Mouse (Mus musculus): ENCODE results near the gene Lrrc42. TPM values are rescaled to one million over a fixed set of nuclear protein-coding genes. Genes with fewer than 3 reads are reported as not detected.
A peak's percentile ranks its signal among the peaks of the same experiment; 100 is the strongest.

Gene Lrrc42
- polyA plus RNA-seq (2015; fragmentation: Nextera tagmentation; extraction: Ambion mirVana), result 58.6 and 59.9 TPM in 2 replicates

DNA sequence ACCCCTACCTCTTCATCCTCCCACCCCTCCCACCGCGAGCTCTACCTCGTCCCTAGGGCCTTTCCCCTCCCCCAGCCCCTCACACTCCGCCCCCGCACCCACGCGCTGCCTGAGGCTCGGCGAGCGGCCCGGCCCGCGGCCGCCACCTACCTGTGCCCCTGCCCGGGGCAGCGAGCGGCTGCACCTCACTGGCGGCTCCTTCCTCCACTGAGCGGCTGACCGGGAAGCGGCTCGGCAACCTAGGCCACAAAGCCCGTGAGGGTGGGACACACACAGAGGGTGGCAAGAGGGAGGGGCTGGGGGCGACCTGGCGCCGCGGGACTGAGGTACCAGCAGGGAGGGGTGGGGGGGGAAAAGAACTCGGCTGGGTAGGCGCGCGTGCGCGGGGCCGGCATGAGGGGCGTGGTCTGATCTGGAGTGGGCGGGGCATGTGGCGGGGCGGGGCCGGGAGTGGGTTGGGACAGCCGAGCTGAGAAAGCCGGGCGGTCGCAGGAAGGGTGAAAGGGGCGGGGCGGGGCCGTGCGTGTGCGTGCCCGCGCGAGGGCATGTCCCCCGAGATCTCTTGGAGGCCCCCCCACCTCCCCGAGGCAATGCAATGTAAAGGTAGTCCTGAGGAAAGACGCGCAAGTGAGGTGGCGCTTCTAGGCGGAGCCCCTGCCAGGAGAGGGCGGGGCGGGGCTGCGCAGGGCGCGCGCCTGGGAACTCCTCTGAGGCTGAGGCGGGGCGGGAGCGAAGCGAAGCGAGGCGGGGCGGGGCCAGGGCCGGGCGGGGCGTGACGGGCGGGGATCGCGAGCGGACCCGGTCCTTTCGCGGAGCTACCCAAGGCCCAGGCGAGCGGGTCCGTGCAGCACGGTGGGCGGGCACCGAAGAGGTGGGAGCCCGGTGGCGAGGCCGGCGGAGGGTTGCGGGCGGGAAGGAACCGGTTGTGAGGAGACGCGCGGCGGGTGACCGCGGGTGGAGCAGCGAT, at the start of gene Lrrc42, which contains the start of gene Hspb11:
Gene Lrrc42, minus strand, starts transcription at position 408 of the 967 bp plus-strand sequence.
Gene Hspb11, plus strand, starts transcription at position 469 of the 967 bp plus-strand sequence.
- peak within 1 kb of the TSS; percentile 78 for H3K4me3 ChIP-seq (replicated peaks; ENCODE audit: low read length)
- WGBS, result under 1% methylated on average over 91 of the region's 101 CpGs
- peak; percentile 95 for ATAC-seq
- H3K9me3 ChIP-seq (ENCODE audit: control insufficient read depth, low read length), result no peaks in the 10 kb centered on the region
- no peaks in the 10 kb centered on the region for H3K27me3 ChIP-seq (replicated peaks; ENCODE audit: control insufficient read depth, insufficient read depth, low read length)
- peak within 1 kb of the TSS; percentile 71 for H3K4me2 ChIP-seq (ENCODE audit: low read length)
- H3K9ac ChIP-seq (replicated peaks; ENCODE audit: low read depth, low read length), result peak within 1 kb of the TSS; percentile 79
- H3K36me3 ChIP-seq (ENCODE audit: control insufficient read depth, insufficient read depth), result no peaks in the 10 kb centered on the region
- H3K4me1 ChIP-seq (replicated peaks; ENCODE audit: control insufficient read depth, insufficient read depth, low read length), result peaks cover 21% of the 10 kb centered on the region
- peak within 1 kb of the TSS; percentile 68 for H3K27ac ChIP-seq (ENCODE audit: low read length)

DNA sequence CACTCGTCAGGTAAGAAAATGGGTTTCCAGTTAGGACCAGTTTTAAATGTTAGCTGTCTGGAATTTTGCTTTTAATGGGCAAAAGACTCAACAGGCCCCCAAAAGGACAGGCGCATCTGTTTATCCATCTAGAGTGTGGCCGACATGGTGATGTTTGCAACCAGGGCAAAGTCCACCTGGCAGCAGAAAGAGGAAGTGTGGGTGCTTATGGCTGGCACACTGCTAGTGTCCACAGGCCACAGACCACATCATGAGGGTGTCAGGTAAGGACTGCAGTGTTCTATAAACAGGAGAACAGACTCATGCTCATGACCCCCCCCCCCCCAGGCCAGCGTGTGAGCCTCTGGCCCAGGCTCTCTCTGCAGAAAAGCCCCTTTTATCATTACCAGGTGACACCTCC, 49.5 kb upstream of the Lrrc42 start:
- Histone ChIP-seq H3K36me3 (ENCODE audit: control insufficient read depth, insufficient read depth) (no peaks in the 10 kb centered on the region), H3K27me3 (replicated peaks; ENCODE audit: control insufficient read depth, insufficient read depth, low read length) (no peaks in the 10 kb centered on the region), H3K9ac (replicated peaks; ENCODE audit: low read depth, low read length) (no peak overlapping the region), H3K27ac (ENCODE audit: low read length) (no peak overlapping the region), H3K4me1 (replicated peaks; ENCODE audit: control insufficient read depth, insufficient read depth, low read length) (no peaks in the 10 kb centered on the region), H3K9me3 (ENCODE audit: control insufficient read depth, low read length) (no peaks in the 10 kb centered on the region), H3K4me3 (replicated peaks; ENCODE audit: low read length) (no peak overlapping the region), H3K4me2 (ENCODE audit: low read length) (no peak overlapping the region)
- WGBS, result 89% methylated on average over 4 of the region's 4 CpGs
- no peak for ATAC-seq

DNA sequence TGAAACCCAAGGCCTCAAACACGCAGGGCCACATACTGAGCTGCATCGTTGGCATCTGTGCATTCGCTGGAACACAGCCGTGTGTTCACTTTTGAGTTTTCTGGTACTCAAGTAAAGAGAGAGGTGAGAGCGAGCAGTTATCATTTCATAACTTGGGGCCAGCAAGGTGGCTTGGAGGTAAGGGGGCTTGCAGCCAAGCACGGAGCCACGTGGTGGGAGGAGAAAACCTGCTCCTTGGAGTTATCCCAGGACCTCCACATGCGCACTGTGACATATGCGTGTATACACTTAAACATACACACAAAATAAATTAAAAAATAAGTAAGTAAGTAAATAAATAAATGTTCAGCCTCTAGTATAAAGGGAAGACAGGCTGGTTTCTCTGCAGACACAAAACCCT, 48.9 kb upstream of the Lrrc42 start:
- Histone ChIP-seq H3K4me1 (replicated peaks; ENCODE audit: control insufficient read depth, insufficient read depth, low read length) (no peaks in the 10 kb centered on the region), H3K27me3 (replicated peaks; ENCODE audit: control insufficient read depth, insufficient read depth, low read length) (no peaks in the 10 kb centered on the region), H3K27ac (ENCODE audit: low read length) (no peak overlapping the region), H3K36me3 (ENCODE audit: control insufficient read depth, insufficient read depth) (no peaks in the 10 kb centered on the region), H3K4me2 (ENCODE audit: low read length) (no peak overlapping the region), H3K4me3 (replicated peaks; ENCODE audit: low read length) (no peak overlapping the region), H3K9ac (replicated peaks; ENCODE audit: low read depth, low read length) (no peak overlapping the region), H3K9me3 (ENCODE audit: control insufficient read depth, low read length) (no peaks in the 10 kb centered on the region)
- ATAC-seq, result no peak
- whole genome bisulfite sequencing, result 87% methylated on average over 9 of the region's 9 CpGs

DNA sequence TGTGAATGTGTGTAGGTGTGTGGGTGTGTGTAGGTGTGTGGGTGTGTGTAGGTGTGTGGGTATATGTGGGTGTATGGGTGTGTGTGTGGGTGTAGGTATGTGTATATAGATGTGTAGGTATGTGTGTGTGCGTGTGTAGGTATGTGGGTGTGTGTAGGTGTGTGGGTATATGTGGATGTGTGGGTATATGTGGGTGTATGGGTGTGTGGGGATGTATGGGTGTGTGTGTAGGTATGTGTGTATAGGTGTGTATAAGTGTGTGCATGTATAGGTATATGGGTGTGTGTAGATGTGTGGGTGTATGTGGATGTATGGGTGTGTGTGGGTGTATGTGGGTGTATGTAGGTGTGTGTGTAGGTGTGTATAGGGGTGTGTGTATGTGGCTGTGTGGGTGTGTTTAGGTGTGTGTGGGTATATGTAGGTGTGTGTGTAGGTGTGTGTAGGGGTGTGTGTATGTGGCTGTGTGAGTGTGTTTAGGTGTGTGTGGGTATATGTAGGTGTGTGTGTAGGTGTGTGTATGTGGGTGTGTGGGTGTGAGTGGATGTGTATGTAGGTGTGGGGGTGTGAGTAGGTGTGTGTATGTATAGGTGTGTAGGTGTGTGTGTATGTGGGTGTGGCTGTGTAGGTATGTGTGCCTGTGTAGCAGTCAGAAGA, 47.7 kb upstream of the Lrrc42 start:
- no peak overlapping the region for H3K4me3 ChIP-seq (replicated peaks; ENCODE audit: low read length)
- ATAC-seq, result no peak
- H3K9ac ChIP-seq (replicated peaks; ENCODE audit: low read depth, low read length), result no peak overlapping the region
- no peak overlapping the region for H3K4me2 ChIP-seq (ENCODE audit: low read length)
- no peaks in the 10 kb centered on the region for H3K9me3 ChIP-seq (ENCODE audit: control insufficient read depth, low read length)
- no peaks in the 10 kb centered on the region for H3K27me3 ChIP-seq (replicated peaks; ENCODE audit: control insufficient read depth, insufficient read depth, low read length)
- 97% methylated on average over 1 of the region's 1 CpGs for WGBS
- no peaks in the 10 kb centered on the region for H3K4me1 ChIP-seq (replicated peaks; ENCODE audit: control insufficient read depth, insufficient read depth, low read length)
- no peaks in the 10 kb centered on the region for H3K36me3 ChIP-seq (ENCODE audit: control insufficient read depth, insufficient read depth)
- H3K27ac ChIP-seq (ENCODE audit: low read length), result no peak overlapping the region

DNA sequence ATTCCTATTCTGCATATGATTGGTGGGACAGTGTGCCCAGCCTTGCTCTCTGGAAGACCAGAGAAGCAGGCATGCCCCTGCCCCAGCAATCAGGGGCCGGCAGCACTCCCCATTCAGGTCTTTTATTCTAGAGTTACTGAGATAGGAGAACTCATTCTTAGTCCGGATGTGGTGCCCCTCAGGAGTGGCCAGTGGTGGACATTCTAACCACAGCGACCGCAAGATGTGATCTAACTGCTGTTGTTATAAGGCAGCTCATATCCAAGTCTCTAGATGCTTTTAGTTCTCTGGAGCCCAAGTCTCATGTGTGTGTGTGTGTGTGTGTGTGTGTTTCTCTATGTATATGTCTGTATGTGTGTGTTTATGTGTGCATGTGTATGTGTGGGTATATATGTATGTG, 47.0 kb upstream of the Lrrc42 start:
- no peak overlapping the region for H3K4me3 ChIP-seq (replicated peaks; ENCODE audit: low read length)
- H3K36me3 ChIP-seq (ENCODE audit: control insufficient read depth, insufficient read depth), result no peaks in the 10 kb centered on the region
- WGBS, result 83% methylated on average over 4 of the region's 4 CpGs
- H3K4me1 ChIP-seq (replicated peaks; ENCODE audit: control insufficient read depth, insufficient read depth, low read length), result no peaks in the 10 kb centered on the region
- no peaks in the 10 kb centered on the region for H3K27me3 ChIP-seq (replicated peaks; ENCODE audit: control insufficient read depth, insufficient read depth, low read length)
- H3K9ac ChIP-seq (replicated peaks; ENCODE audit: low read depth, low read length), result no peak overlapping the region
- H3K27ac ChIP-seq (ENCODE audit: low read length), result no peak overlapping the region
- H3K4me2 ChIP-seq (ENCODE audit: low read length), result no peak overlapping the region
- H3K9me3 ChIP-seq (ENCODE audit: control insufficient read depth, low read length), result no peaks in the 10 kb centered on the region
- no peak for ATAC-seq

DNA sequence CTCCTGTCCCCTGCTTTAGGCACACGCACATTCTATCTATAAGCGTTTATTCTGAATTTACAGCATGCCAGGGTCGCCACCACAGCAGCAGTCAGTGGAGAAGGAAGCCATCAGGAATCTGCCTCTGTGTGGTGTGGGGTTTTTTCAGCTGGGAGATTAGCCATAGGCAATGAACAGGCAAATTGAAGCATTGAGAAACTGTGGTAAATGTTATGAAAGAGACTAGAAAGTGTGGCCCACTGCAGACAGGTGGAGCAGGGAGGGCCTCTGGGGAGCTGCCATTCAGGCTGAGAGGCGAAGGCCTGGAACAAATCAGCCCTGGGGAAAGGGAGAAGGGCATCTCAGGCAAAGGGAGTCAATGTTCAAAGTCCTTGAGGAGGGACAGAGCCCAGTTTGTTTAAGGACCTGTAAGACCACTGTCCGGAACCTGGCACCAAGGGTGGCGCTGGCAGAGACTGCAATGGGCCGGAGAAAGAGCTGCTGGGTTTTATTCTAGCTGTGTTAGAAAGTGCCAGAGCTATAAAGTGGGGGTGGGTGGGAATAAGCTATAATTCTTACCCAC, 46.5 kb upstream of the Lrrc42 start:
- 86% methylated on average over 7 of the region's 7 CpGs for WGBS
- Histone ChIP-seq H3K27ac (ENCODE audit: low read length) (no peak overlapping the region), H3K36me3 (ENCODE audit: control insufficient read depth, insufficient read depth) (no peaks in the 10 kb centered on the region), H3K4me1 (replicated peaks; ENCODE audit: control insufficient read depth, insufficient read depth, low read length) (no peaks in the 10 kb centered on the region), H3K27me3 (replicated peaks; ENCODE audit: control insufficient read depth, insufficient read depth, low read length) (no peaks in the 10 kb centered on the region), H3K9me3 (ENCODE audit: control insufficient read depth, low read length) (no peaks in the 10 kb centered on the region), H3K4me3 (replicated peaks; ENCODE audit: low read length) (no peak overlapping the region), H3K4me2 (ENCODE audit: low read length) (no peak overlapping the region), H3K9ac (replicated peaks; ENCODE audit: low read depth, low read length) (no peak overlapping the region)
- no peak for ATAC-seq

DNA sequence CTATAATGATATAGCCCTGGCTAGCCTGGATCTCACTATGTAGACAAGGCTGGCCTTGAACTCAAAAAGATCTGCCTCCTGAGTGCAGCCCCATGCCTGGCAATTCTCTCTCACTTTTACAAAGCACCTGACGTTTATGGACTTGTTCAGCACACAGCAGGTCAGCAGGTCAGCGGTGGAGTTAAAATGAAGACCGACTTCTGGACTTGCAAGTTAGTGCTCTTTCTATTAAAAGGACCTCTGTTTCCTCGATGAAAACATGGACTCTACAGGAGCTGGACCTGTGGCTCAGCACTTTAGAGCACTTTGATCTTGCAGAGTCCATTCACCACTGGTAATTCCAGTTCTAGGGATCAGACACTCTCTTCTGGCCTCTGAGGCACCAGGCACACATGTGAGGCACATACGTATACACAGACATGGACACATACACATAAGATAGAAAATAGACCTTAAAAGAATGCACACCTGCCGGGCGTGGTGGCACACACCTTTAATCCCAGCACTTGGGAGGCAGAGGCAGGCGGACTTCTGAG, 44.8 kb upstream of the Lrrc42 start:
- Histone ChIP-seq H3K27ac (ENCODE audit: low read length) (no peak overlapping the region), H3K9me3 (ENCODE audit: control insufficient read depth, low read length) (no peaks in the 10 kb centered on the region), H3K27me3 (replicated peaks; ENCODE audit: control insufficient read depth, insufficient read depth, low read length) (no peaks in the 10 kb centered on the region), H3K9ac (replicated peaks; ENCODE audit: low read depth, low read length) (no peak overlapping the region), H3K4me1 (replicated peaks; ENCODE audit: control insufficient read depth, insufficient read depth, low read length) (no peaks in the 10 kb centered on the region), H3K4me2 (ENCODE audit: low read length) (no peak overlapping the region), H3K36me3 (ENCODE audit: control insufficient read depth, insufficient read depth) (no peaks in the 10 kb centered on the region), H3K4me3 (replicated peaks; ENCODE audit: low read length) (no peak overlapping the region)
- WGBS, result 81% methylated on average over 8 of the region's 8 CpGs
- no peak for ATAC-seq

DNA sequence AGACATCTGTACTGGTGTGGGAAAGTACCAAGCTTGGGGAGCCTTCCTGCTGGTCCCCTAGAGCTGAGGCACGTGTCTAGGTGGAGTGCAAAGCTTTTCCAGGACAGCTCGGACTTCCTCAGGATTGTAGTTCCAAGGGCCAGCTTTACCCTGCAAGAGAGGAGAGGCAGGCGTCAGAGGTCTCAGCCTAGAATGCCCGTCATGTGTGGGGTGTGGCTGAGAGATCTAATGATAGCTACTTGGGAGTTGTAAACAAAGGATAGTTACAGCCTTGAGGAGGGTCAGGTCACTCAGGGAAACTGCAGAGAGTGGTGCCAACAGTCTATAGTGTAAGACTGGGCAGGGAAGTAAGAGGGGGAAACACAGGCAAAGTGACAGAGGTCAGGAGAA, 38.9 kb upstream of the Lrrc42 start:
- Histone ChIP-seq H3K9ac (replicated peaks; ENCODE audit: low read depth, low read length) (no peak overlapping the region), H3K36me3 (ENCODE audit: control insufficient read depth, insufficient read depth) (no peaks in the 10 kb centered on the region), H3K4me3 (replicated peaks; ENCODE audit: low read length) (no peak overlapping the region), H3K4me1 (replicated peaks; ENCODE audit: control insufficient read depth, insufficient read depth, low read length) (peaks cover 3% of the 10 kb centered on the region; the same call in 1 of the 2 replicates), H3K27ac (ENCODE audit: low read length) (peak overlapping the region; percentile 0), H3K27me3 (replicated peaks; ENCODE audit: control insufficient read depth, insufficient read depth, low read length) (no peaks in the 10 kb centered on the region), H3K9me3 (ENCODE audit: control insufficient read depth, low read length) (no peaks in the 10 kb centered on the region), H3K4me2 (ENCODE audit: low read length) (no peak overlapping the region)
- no peak for ATAC-seq
- 57% methylated on average over 4 of the region's 4 CpGs for WGBS

All from forebrain, embryonic 16.5 days (tissue).